Mouse (Mus musculus) adrenal gland, postnatal 14 days (tissue): ENCODE measurements around the gene Gm14496. TPM values are rescaled to one million over a fixed set of nuclear protein-coding genes. Genes with fewer than 3 reads are reported as not detected.
"Not testable (repeated sequence)": the region's sequence is repeated elsewhere in the genome, so short reads cannot be mapped to it uniquely, and the experiment has no call there.

ENCODE experiments used
- DNase-seq: peaks from one replicate; pipeline ENCODE4 v3.0.0; 2021; ENCODE audit warnings: mixed read lengths
- long read RNA-seq, 2 experiments: library from polyadenylated mRNA; stranded (forward); transcript quantifications; one replicate each; pipeline ENCODE4 v2.0.0; 2021
- total RNA-seq: library from RNA; stranded (reverse); gene quantifications from 2 replicates; pipeline ENCODE4 v1.2.3, GENCODE M21; 2021

Gene Gm14496
- total RNA-seq: not detected in 2 replicates
- long read RNA-seq, experiment 1: 0 reads
- long read RNA-seq, experiment 2: 0 reads

- DNase-seq: no peak
Observed at GRCm38 (mm10) chr2:181990829-181991228, at the start of gene Gm14496. TSS of gene Gm14496 (plus strand) at chr2:181991129.

GRCm38 (mm10) chr2:181952747-181953680 is 37.9 kb upstream of the Gm14496 start:
- DNase-seq: not testable (repeated sequence)

DNA sequence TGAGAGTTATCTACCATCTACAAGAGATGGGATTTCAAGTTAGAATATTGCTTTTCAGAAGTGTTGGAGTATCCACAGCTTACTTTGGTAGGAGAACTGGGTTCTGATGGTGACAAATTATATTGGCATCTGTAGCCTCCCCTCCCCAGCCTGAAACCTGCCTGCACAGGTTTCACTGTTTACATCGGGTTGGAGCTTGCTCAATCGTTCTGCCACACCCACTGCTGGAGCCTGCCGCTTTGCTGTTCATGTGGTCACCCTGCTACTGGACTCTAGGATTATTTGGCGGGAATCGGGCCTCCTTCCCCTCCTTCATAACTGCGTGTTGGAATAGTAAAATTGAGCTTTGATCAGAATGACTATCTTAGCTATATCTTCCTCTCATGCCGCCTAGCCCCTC is 22.5 kb upstream of the Gm14496 start:
- no peak for DNase-seq

- no peak for DNase-seq
Observed at GRCm38 (mm10) chr2:181969187-181969586, 21.7 kb upstream of the Gm14496 start.

GRCm38 (mm10) chr2:181981969-181982368 is 9.0 kb upstream of the Gm14496 start:
- DNase-seq: not testable (repeated sequence)

Other genes with a start within 250 kb of the Gm14496 start
- 4.1 and 5.2 TPM in 2 replicates for gene Myt1, start 227.8 kb upstream of the Gm14496 start, total RNA-seq
- 47.6 and 52.4 TPM in 2 replicates for gene Pcmtd2, start 153.3 kb upstream of the Gm14496 start, total RNA-seq
- 12.7 and 18.2 TPM in 2 replicates for gene Polr3k, start 126.8 kb upstream of the Gm14496 start, total RNA-seq